Mouse (Mus musculus): Measurements from ENCODE around the gene Scamp5. TPM values are rescaled to one million over a fixed set of nuclear protein-coding genes. Genes with fewer than 3 reads are reported as not detected.
A peak's percentile ranks its signal among the peaks of the same experiment; 100 is the strongest.

Gene Scamp5
- total RNA-seq, 1 experiment from 2014 or later: not detected

DNA sequence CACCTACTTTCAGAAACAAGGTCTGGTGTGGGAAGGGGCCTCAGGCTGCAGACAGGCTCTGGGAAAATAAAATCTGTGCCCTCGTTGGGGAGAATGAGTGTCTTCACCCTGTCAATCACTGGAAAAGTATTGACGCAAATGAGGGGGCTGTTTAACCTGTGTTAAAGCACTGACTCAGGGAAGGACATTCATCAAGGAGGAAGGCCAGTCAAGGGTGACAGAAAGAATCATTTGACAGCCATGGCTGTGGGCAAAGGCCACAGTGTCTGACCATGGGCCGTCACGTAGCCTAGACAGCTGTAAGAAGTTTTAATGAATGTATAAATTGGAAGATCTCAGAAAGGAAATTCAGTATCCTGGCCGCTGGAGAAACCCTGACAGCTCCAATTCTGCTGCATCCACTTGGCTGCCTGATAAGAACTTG, 46.2 kb downstream of the Scamp5 start:
- no peak for ATAC-seq (ENCODE audit: extremely low read depth, insufficient number of reproducible peaks, low FRiP score, poor library complexity, severe bottlenecking)

DNA sequence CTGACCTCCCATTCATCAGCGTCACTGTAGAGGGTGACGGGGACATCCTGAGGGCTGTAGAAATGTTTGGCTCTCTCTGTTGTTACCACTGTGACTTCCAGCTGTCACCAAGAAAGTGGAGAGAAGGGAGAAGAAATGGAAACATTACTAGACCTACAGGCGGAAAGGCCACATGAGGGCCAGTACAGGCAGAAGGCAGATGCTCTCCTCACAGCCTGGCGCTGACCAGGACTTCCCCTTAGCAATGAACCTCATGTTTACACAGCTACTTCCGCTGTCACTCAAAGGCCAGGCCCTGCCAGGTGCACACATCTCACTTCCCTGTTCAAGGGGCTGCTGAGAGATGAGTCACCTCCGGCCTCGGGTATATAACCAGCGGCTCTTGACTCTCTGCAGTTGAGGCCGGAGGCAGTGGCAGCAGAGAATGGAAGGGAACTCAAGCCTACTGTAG, 46.7 kb downstream of the Scamp5 start:
- peak; percentile 96 for ATAC-seq (ENCODE audit: extremely low read depth, insufficient number of reproducible peaks, low FRiP score, poor library complexity, severe bottlenecking)

DNA sequence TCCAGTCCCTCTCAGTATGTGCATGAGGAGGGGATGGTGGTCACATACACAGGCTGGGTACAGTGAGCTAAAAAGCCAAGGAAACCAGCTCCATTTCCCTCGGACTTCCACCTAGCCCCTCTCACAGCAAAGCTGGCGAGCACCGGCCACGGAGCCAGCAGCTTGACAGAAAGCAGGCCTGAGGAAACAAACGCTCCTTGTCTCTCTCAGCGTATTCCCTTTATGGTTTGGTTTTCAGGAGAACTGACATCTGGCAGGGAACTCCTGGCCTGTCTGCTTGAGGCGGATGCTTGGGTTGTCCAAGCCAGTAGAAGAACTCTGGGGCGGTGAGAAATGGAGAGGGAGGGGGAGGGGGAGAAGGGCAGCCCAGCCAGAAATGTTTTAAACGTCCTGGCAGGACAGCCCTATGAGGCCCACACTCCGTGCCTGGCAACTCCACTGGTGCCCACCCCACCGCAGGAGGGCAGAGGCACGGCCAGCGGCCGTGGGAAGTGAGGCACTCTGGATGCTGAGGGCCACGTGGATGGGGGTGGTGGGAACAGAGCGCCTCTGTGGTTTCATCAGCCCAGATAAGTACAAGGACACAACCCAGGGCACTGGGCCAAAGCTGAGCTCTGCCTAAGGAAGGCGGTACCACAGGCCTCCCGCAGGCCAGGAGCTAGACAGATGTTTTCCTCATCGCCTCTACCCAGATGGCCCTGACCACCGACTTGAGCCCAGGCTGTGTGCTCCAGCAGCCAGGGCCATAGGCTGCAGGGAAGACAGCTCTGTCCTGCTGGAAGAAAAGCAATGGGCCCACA, 47.3 kb downstream of the Scamp5 start:
- ATAC-seq (ENCODE audit: extremely low read depth, insufficient number of reproducible peaks, low FRiP score, poor library complexity, severe bottlenecking): peak; percentile 25

DNA sequence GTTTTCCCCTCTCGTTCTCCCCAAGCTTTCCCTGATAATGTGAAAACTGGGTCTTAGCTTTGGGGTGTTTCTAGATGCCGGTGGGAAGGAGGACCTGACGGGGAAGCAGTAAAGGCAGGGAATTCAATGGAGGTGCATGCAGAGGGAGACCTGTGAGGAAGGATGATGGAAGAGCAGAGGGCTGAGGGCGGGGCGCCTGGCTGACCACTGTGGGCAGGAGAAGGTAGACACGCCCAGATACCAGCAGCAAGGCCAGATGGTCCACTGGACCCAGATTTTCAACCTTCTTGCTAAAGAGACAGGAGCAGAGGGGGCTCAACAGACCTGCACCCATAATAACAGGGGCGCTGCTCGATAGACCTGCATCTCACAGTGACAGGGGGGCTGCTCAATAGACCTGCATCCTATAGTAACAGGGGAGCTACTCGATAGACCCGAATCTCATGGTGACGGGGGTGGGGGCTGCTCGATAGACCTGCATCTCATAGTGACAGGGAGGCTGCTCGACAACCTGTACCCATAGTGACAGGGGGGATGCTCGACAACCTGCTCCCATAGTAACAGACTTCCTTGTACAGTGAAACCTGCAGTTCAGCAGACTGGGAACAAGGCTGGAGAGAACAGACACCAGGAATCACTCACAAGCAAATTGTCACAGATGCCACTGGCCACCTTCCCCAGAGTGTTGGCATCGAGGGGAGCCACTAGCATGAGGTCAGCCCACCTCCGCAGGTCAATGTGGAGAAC, 48.2 kb downstream of the Scamp5 start:
- no peak for ATAC-seq (ENCODE audit: extremely low read depth, insufficient number of reproducible peaks, low FRiP score, poor library complexity, severe bottlenecking)

DNA sequence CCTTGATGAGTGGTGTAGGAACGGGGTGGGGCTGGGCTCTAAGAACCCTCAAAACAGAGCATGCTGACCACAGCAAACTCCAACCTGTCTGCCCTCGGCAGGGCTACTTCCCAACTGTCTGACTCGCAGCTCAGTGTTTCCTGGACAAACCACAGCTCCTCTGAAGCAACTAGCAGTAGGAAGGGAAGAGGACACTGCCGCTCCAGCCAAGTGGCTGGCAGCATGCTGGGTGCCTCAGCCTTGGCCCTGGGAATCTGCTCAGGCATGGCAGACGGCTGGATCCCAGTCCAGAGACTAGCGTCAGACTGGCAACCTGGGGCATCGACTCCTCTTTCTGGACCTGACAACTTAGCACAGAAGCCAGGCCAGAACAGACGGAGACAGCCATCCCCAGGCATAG, 50.5 kb downstream of the Scamp5 start:
- ATAC-seq (ENCODE audit: extremely low read depth, insufficient number of reproducible peaks, low FRiP score, poor library complexity, severe bottlenecking): no peak

DNA sequence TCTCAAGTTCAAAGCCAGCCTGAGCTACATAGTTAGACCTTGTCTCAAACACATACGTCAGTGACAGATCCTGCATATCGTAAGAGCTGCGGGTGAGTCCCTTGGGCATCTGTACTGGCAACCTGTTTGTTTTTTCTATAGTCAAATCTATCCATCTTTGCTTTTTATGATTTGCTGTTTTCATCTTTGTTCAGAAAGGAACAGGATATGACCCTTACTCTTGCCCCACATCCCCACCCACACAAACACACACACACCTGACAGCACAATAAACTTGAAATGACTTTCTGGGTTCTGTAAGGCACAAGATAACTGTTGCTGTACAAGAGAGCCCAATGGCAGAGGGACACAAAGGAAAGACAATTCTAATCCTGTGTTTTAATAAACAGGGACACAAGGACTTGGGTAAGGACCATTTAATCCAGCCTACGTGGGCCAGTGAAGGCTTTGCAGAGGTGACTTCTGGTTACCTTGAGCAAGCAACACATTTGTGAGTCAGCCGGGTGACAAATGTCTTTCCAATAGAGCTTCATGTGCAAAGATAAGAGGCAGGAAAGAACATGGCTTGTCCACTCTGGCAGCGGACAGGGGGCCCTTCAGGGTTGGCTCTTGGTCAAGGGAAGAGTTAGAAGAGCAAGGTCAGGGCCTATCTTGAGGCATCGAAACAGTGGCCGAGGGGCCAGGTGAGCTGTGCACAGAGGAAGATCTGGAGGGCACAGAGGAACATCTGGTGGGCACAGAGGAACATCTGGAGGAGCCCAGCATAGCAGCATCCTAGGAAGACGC, 60.5 kb downstream of the Scamp5 start:
- no peak for ATAC-seq (ENCODE audit: extremely low read depth, insufficient number of reproducible peaks, low FRiP score, poor library complexity, severe bottlenecking)

DNA sequence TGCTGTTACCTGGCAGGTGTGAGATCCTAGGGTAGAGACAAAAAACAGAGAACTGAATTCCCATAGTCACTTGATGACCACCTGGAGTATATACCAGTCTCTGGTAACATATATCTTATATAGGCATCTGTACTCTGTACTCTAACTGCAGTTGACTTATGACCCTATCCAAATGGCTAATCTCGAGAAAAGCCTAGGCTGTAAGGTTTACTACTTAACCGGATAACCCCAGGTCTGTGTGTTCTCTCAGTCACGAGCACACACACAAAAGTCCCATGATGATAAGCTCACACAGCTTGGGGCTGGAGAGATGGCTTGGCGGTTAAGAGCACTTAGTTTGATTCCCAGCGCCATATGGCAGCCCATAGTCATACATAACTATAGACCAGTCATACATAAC, 61.5 kb downstream of the Scamp5 start:
- no peak for ATAC-seq (ENCODE audit: extremely low read depth, insufficient number of reproducible peaks, low FRiP score, poor library complexity, severe bottlenecking)

DNA sequence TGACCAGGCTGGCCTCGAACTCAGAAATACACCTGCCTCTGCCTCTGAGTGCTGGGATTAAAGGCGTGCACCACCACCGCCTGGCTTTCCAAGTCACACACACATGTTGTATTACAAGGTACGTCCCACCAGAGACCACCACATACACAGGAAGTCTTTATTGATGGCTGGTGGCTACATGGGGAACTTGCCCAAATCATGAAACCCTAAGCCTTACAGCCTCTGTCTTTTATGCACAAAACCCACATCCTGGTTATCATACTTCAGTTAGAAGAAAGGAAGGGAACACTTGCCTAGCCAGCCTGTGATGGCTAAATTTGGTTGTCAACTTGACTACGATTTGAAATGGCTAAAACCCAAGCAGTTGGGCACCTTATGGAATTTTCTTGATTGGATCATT, 63.8 kb downstream of the Scamp5 start:
- ATAC-seq (ENCODE audit: extremely low read depth, insufficient number of reproducible peaks, low FRiP score, poor library complexity, severe bottlenecking): 0 out of 2 replicates have a peak, but pooled peaks have one; percentile 23

DNA sequence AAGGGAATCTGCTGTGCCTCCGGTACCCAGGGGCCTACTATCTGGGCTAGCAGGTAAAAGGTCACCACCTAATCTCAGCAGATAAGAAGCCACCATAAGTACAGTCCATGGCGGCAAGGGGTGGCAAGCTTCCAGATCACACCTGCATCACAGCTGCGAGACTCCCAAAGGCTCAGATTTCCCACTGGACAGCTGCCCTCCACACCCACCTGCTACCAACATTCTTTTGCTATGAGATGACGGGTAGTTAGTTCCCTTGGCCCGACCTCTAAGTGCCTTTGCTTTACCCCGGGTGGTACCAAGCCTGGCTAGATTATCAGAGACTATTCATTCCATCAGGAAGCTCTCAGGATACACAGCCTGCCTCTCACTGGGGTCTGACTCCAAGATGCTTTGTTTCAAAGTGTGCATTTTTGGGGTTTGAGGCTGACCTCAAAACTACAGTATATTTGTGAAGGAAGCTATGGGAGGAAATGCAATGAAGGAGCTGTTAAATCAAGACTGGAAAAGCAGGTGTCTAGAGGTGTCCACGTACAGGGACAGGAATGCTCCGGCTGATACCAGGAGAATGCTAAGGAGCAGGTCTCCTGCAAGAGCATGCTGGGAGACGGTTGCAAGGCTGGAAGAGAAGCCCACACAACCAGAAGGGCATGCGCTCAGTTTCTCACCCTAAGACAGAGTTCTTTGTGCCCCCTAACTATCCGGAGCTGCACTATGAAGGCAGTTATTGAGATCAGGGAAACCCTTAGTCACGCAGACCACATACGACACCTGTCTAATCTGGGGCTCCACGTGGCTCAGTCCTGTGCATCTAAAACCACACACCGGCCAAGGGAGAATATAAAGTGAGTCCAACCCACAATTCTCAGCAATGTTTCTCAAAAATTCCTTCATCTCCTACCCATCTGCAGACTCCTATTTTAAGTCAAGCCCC, 65.3 kb downstream of the Scamp5 start:
- no peak for ATAC-seq (ENCODE audit: extremely low read depth, insufficient number of reproducible peaks, low FRiP score, poor library complexity, severe bottlenecking)

DNA sequence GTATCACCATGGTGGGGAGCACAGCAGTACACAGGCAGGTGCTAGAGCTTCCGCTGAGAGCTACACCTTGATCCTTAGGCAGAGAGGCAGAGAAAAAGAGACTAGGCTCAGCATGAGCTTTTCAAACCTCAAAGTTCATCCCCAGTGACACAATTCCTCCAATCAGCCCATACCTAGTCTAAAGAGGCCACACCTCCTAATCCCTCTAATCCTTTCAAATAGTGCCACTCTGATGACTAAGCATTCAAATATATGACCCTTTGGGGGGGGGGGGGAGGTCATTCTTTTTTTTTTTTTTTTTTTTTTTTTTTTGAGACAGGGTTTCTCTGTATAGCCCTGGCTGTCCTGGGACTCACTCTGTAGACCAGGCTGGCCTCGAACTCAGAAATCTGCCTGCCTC, 69.1 kb downstream of the Scamp5 start:
- ATAC-seq (ENCODE audit: extremely low read depth, insufficient number of reproducible peaks, low FRiP score, poor library complexity, severe bottlenecking): no peak

DNA sequence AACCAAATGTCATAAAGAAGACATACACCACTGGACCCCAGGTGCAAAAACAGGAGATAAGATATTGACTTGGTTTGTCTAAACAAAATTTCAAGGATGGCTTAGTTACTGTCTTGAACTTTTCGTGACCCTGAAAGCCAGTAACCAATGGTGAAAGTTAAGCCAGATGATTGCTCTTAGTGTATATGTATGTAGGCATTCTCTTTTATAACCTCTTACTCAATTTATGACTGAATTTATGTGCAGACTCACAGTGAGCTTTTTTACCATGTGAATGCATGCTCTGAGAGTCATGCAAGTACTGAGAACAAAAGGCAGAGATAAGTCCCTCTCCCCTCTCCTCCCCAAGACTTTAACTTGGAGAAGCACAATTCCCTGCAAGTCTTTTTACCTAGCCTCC, 75.0 kb downstream of the Scamp5 start:
- ATAC-seq (ENCODE audit: extremely low read depth, insufficient number of reproducible peaks, low FRiP score, poor library complexity, severe bottlenecking): no peak

Other genes starting within 250 kb of the Scamp5 start
- gene Trcg1, start 231.5 kb downstream of the Scamp5 start, total RNA-seq (2017): 0.23 TPM in 1 of 2 replicates, not detected in the other
- gene 1700017B05Rik, start 205.4 kb downstream of the Scamp5 start, total RNA-seq (2017): 17.3 and 18.4 TPM in 2 replicates
- gene Ppcdc, start 27.9 kb downstream of the Scamp5 start, total RNA-seq (2017): 63.6 and 70.3 TPM in 2 replicates
- gene Rpp25, start 36.0 kb upstream of the Scamp5 start, total RNA-seq (2017): not detected in 2 replicates
- 31.7 and 34.9 TPM in 2 replicates for gene Cox5a, start 53.2 kb upstream of the Scamp5 start, total RNA-seq (2017)
- 13.8 and 15.0 TPM in 2 replicates for gene Fam219b, start 69.5 kb upstream of the Scamp5 start, total RNA-seq (2017)
- gene Mpi, start 84.7 kb upstream of the Scamp5 start, total RNA-seq (2017): 8.1 and 11.9 TPM in 2 replicates
- 28.9 and 34.9 TPM in 2 replicates for gene Scamp2, start 92.9 kb upstream of the Scamp5 start, total RNA-seq (2017)
- 34.4 and 39.3 TPM in 2 replicates for gene Ulk3, start 121.4 kb upstream of the Scamp5 start, total RNA-seq (2017)
- not detected in 2 replicates for gene Cplx3, start 138.2 kb upstream of the Scamp5 start, total RNA-seq (2017)
- gene Lman1l, start 152.7 kb upstream of the Scamp5 start, total RNA-seq (2017): 0.93 and 2.0 TPM in 2 replicates
- 499 and 556 TPM in 2 replicates for gene Csk, start 185.6 kb upstream of the Scamp5 start, total RNA-seq (2017)
- not detected in 2 replicates for gene Cyp1a2, start 215.6 kb upstream of the Scamp5 start, total RNA-seq (2017)
- gene Cyp1a1, start 219.9 kb upstream of the Scamp5 start, total RNA-seq (2017): not detected in 2 replicates
- 4.5 and 5.8 TPM in 2 replicates for gene Edc3, start 240.5 kb upstream of the Scamp5 start, total RNA-seq (2017)